8 mouse cellular contexts compared by ENCODE assay signal in genomic region chr11:6365885-6366284, GRCm38 (mm10). TPM values are rescaled to one million over a fixed set of nuclear protein-coding genes. Genes with fewer than 3 reads are reported as not detected.
DNase-seq lines count a peak whose midpoint lies in the region; ATAC-seq and TF ChIP-seq lines count a peak whose summit lies in the region.

No protein-coding gene starts in this region.

- H3K27me3 ChIP-seq in heart, embryonic 12.5 days (replicated peaks), result no peaks in the 10 kb centered on the region
- no peaks in the 10 kb centered on the region for H3K27me3 ChIP-seq in kidney, embryonic 15.5 days
- H3K27me3 ChIP-seq in liver, adult 2 months (ENCODE audit: control insufficient read depth, insufficient read depth, low read length), result no peaks in the 10 kb centered on the region

- no peaks in the 10 kb centered on the region for H3K79me2 ChIP-seq in liver, adult 2 months (ENCODE audit: control insufficient read depth, insufficient read depth, low read length)

- TF ChIP-seq POLR2A in embryonic fibroblast, embryonic 13.5 days (IDR thresholded peaks at IDR 0.05; ENCODE audit: low read depth, low read length), result no peak
- no peak for TF ChIP-seq POLR2A in liver, adult 2 months (IDR thresholded peaks at IDR 0.05; ENCODE audit: extremely low read depth, insufficient read depth, low read length)

- H3K27ac ChIP-seq in embryonic fibroblast, embryonic 13.5 days (ENCODE audit: insufficient read depth, low read length), result no peak overlapping the region
- no peak overlapping the region for H3K27ac ChIP-seq in heart, embryonic 12.5 days (ENCODE audit: poor library complexity, severe bottlenecking)
- no peak overlapping the region; the same call in 1 of the 2 replicates for H3K27ac ChIP-seq in kidney, embryonic 15.5 days
- H3K27ac ChIP-seq in liver, adult 2 months (replicated peaks; ENCODE audit: insufficient read depth, low read depth, low read length), result no peak overlapping the region

- H3K36me3 ChIP-seq in heart, embryonic 12.5 days, result no peaks in the 10 kb centered on the region
- H3K36me3 ChIP-seq in kidney, embryonic 15.5 days, result no peaks in the 10 kb centered on the region
- no peaks in the 10 kb centered on the region for H3K36me3 ChIP-seq in liver, adult 2 months (ENCODE audit: control insufficient read depth, insufficient read depth, low read length)

- no peaks in the 10 kb centered on the region for H3K4me1 ChIP-seq in embryonic fibroblast, embryonic 13.5 days (ENCODE audit: control insufficient read depth, insufficient read depth, low read length)
- H3K4me1 ChIP-seq in heart, embryonic 12.5 days (replicated peaks), result peaks cover 4% of the 10 kb centered on the region; the same call in 1 of the 2 replicates
- H3K4me1 ChIP-seq in kidney, embryonic 15.5 days, result peaks cover 8% of the 10 kb centered on the region
- H3K4me1 ChIP-seq in liver, adult 2 months (ENCODE audit: control insufficient read depth, insufficient read depth, low read length), result no peaks in the 10 kb centered on the region

- H3K4me3 ChIP-seq in embryonic fibroblast, embryonic 13.5 days (ENCODE audit: insufficient read depth, low read length), result no peak overlapping the region
- H3K4me3 ChIP-seq in heart, embryonic 12.5 days, result no peak overlapping the region
- H3K4me3 ChIP-seq in kidney, embryonic 15.5 days (replicated peaks), result no peak overlapping the region
- H3K4me3 ChIP-seq in liver, adult 2 months (ENCODE audit: insufficient read depth, low read depth, low read length), result no peak overlapping the region

- H3K9ac ChIP-seq in heart, embryonic 12.5 days, result no peak overlapping the region
- H3K9ac ChIP-seq in kidney, embryonic 15.5 days, result no peak overlapping the region
- no peak overlapping the region for H3K9ac ChIP-seq in liver, adult 2 months (ENCODE audit: low read depth, low read length)

- peak; percentile 79 for ATAC-seq in heart, embryonic 12.5 days (ENCODE audit: insufficient number of reproducible peaks, low FRiP score)
- ATAC-seq in kidney, embryonic 15.5 days (replicated peaks; ENCODE audit: low FRiP score), result peak; percentile 46

- TF ChIP-seq CTCF in embryonic fibroblast, embryonic 13.5 days (IDR thresholded peaks at IDR 0.05; ENCODE audit: borderline replicate concordance, insufficient read depth, low read length), result peak; percentile 90
- TF ChIP-seq CTCF in liver, adult 2 months (IDR thresholded peaks at IDR 0.05; ENCODE audit: low read depth, low read length), result peak; percentile 91

- no peaks in the 10 kb centered on the region for H3K9me3 ChIP-seq in heart, embryonic 12.5 days (replicated peaks)
- H3K9me3 ChIP-seq in kidney, embryonic 15.5 days (replicated peaks), result no peaks in the 10 kb centered on the region

- DNase-seq in A20 (ENCODE audit: low read depth, low spot score), result peak; percentile 85
- peak; percentile 77 to 87 for DNase-seq in adrenal gland, postnatal 36 days
- DNase-seq in liver, adult 2 months (ENCODE audit: extremely low read depth, low read depth, low spot score), result peak; percentile 51
- DNase-seq in monocyte, adult 2 months (ENCODE audit: low read depth in 1 of 2, low spot score in 2 of 2), result peak; percentile 42 to 50
- DNase-seq in spleen, postnatal 14 days (ENCODE audit: low spot score in 2 of 2), result peak; percentile 48 to 65

- H3K4me2 ChIP-seq in heart, embryonic 12.5 days, result no peak overlapping the region
- H3K4me2 ChIP-seq in kidney, embryonic 15.5 days, result peak overlapping the region; percentile 17; the same call in 1 of the 2 replicates

- 19% methylated on average over 11 of the region's 11 CpGs for WGBS in heart, embryonic 12.5 days
- 19% methylated on average over 11 of the region's 11 CpGs for WGBS in kidney, embryonic 15.5 days
- WGBS in liver, adult 2 months, result 28% methylated on average over 11 of the region's 11 CpGs

RNA-seq across cellular contexts. Expression of gene Zmiz2, which starts 23.0 kb away (rescaled TPM):
- 10 to 100 TPM; 49.1 to 51.0 TPM for total RNA-seq in adrenal gland, postnatal 36 days (2021)
- polyA plus RNA-seq in embryonic fibroblast, embryonic 13.5 days (2011; ENCODE audit: insufficient read length, low read depth, missing spikeins), result 18.5 and 22.0 TPM in 2 replicates
- polyA plus RNA-seq in heart, embryonic 12.5 days (2016; fragmentation: Nextera tagmentation; extraction: Ambion mirVana), result 7.0 and 7.5 TPM in 2 replicates
- 11.4 and 12.4 TPM in 2 replicates for polyA plus RNA-seq in kidney, embryonic 15.5 days (2015; fragmentation: Nextera tagmentation; extraction: Ambion mirVana)
- total RNA-seq in liver, adult 2 months (2014; rRNA removed), result 3.0 and 4.4 TPM in 2 replicates
- 14.7 and 15.2 TPM in 2 replicates for polyA plus RNA-seq in liver, adult 2 months (2012; rRNA removed)

RNA-seq across cellular contexts. Expression of gene Ppia, which starts 49.4 kb away (rescaled TPM):
- 1,000 to 10,000 TPM; 1,935 TPM for total RNA-seq in adrenal gland, postnatal 36 days (2021)
- 2,412 and 2,425 TPM in 2 replicates for polyA plus RNA-seq in embryonic fibroblast, embryonic 13.5 days (2011; ENCODE audit: insufficient read length, low read depth, missing spikeins)
- polyA plus RNA-seq in heart, embryonic 12.5 days (2016; fragmentation: Nextera tagmentation; extraction: Ambion mirVana), result 4,539 and 4,606 TPM in 2 replicates
- polyA plus RNA-seq in kidney, embryonic 15.5 days (2015; fragmentation: Nextera tagmentation; extraction: Ambion mirVana), result 5,533 and 6,211 TPM in 2 replicates
- 1,424 and 1,884 TPM in 2 replicates for total RNA-seq in liver, adult 2 months (2014; rRNA removed)
- polyA plus RNA-seq in liver, adult 2 months (2012; rRNA removed), result 454 and 472 TPM in 2 replicates
